Mouse (Mus musculus) neural tube, embryonic 12.5 days (tissue): ENCODE results near the gene Svop. TPM values are rescaled to one million over a fixed set of nuclear protein-coding genes. Genes with fewer than 3 reads are reported as not detected.

Source experiments
- ATAC-seq: fragments of 200-750 bp; cut with Nextera tagmentation; 2 replicates; pipeline ENCODE4 v1.8.0; 2017; ENCODE audit warnings: low read depth, mild to moderate bottlenecking, moderate TSS enrichment, moderate library complexity; ENCODE audit not compliant: low FRiP score
- H3K27ac ChIP-seq: fragments of 300-500 bp; sonication (generic); 2 replicates; pipeline ENCODE4 v1.5.1; 2016
- H3K27me3 ChIP-seq: fragments of 300-500 bp; sonication (generic); replicated peaks from 2 replicates; pipeline ENCODE4 v1.6.1; 2016; ENCODE audit warnings: mild to moderate bottlenecking
- H3K36me3 ChIP-seq: fragments of 300-500 bp; sonication (generic); 2 replicates; pipeline ENCODE4 v1.6.1; 2016; ENCODE audit warnings: mild to moderate bottlenecking
- H3K4me1 ChIP-seq: fragments of 300-500 bp; sonication (generic); 2 replicates; pipeline ENCODE4 v1.6.1; 2016
- H3K4me2 ChIP-seq: fragments of 300-500 bp; sonication (generic); replicated peaks from 2 replicates; pipeline ENCODE4 v1.6.1; 2016; ENCODE audit warnings: mild to moderate bottlenecking
- H3K4me3 ChIP-seq: fragments of 300-500 bp; sonication (generic); 2 replicates; pipeline ENCODE4 v1.5.1; 2016
- H3K9ac ChIP-seq: fragments of 300-500 bp; sonication (generic); 2 replicates; pipeline ENCODE4 v1.6.1; 2016; ENCODE audit warnings: mild to moderate bottlenecking
- H3K9me3 ChIP-seq: fragments of 300-500 bp; sonication (generic); 2 replicates; pipeline ENCODE4 v1.6.1; 2016; ENCODE audit warnings: mild to moderate bottlenecking
- WGBS: fragments of 180-500 bp; shearing (Covaris S2); methylation state at CpG from one replicate; pipeline ENCODE4 v1.1.7; 2016; 5-methylcytosine and 5-hydroxymethylcytosine counted together
- polyA plus RNA-seq: library from polyadenylated mRNA; unstranded; fragments of >200 nt; fragmentation: Nextera tagmentation; extraction: Ambion mirVana; gene quantifications from 2 replicates; pipeline ENCODE4 v1.2.1, GENCODE M21; 2016

The Svop gene
- polyA plus RNA-seq, 1 experiment from 2014 or later, result 59.8 TPM

GRCm38 (mm10) chr5:114040508-114040907 is 50.9 kb downstream of the Svop start:
- H3K9ac ChIP-seq, result no peak overlapping the region
- no peak for ATAC-seq
- H3K4me1 ChIP-seq, result no peaks in the 10 kb centered on the region; the same call in 1 of the 2 replicates
- H3K4me3 ChIP-seq, result no peak overlapping the region
- 23% methylated on average over 7 of the region's 8 CpGs for WGBS
- no peaks in the 10 kb centered on the region for H3K9me3 ChIP-seq
- H3K27ac ChIP-seq, result no peak overlapping the region
- no peaks in the 10 kb centered on the region for H3K27me3 ChIP-seq
- H3K36me3 ChIP-seq, result peaks cover 26% of the 10 kb centered on the region
- H3K4me2 ChIP-seq, result no peak overlapping the region

- no peak overlapping the region for H3K9ac ChIP-seq
- WGBS, result 51% methylated on average over 10 of the region's 10 CpGs
- no peak overlapping the region for H3K4me2 ChIP-seq
- ATAC-seq, result no peak
- no peak overlapping the region for H3K4me3 ChIP-seq
- 0 out of 2 replicates have a peak, but pooled peaks cover 3% of the 10 kb centered on the region for H3K9me3 ChIP-seq
- no peak overlapping the region for H3K27ac ChIP-seq
- peaks cover 18% of the 10 kb centered on the region for H3K36me3 ChIP-seq
- H3K4me1 ChIP-seq, result 0 out of 2 replicates have a peak, but pooled peaks cover 1% of the 10 kb centered on the region
- H3K27me3 ChIP-seq, result no peaks in the 10 kb centered on the region
These were observed 56.3 kb downstream of the Svop start for GRCm38 (mm10) chr5:114035111-114035510.

- Histone ChIP-seq H3K27ac (no peak overlapping the region), H3K36me3 (peaks cover 18% of the 10 kb centered on the region), H3K4me2 (no peak overlapping the region), H3K9me3 (0 out of 2 replicates have a peak, but pooled peaks cover 3% of the 10 kb centered on the region), H3K9ac (no peak overlapping the region), H3K4me1 (0 out of 2 replicates have a peak, but pooled peaks cover 3% of the 10 kb centered on the region), H3K27me3 (no peaks in the 10 kb centered on the region), H3K4me3 (no peak overlapping the region)
- ATAC-seq, result no peak
- WGBS, result 83% methylated on average over 7 of the region's 7 CpGs
These were observed 57.0 kb downstream of the Svop start for GRCm38 (mm10) chr5:114034393-114034792.

- Histone ChIP-seq H3K27me3 (no peaks in the 10 kb centered on the region), H3K4me1 (0 out of 2 replicates have a peak, but pooled peaks cover 3% of the 10 kb centered on the region), H3K9me3 (0 out of 2 replicates have a peak, but pooled peaks cover 3% of the 10 kb centered on the region), H3K4me3 (no peak overlapping the region), H3K36me3 (peaks cover 16% of the 10 kb centered on the region), H3K27ac (no peak overlapping the region), H3K9ac (no peak overlapping the region), H3K4me2 (no peak overlapping the region)
- ATAC-seq, result no peak
- WGBS, result 89% methylated on average over 3 of the region's 3 CpGs
These were observed 59.1 kb downstream of the Svop start for GRCm38 (mm10) chr5:114032161-114032763.

- no peak overlapping the region for H3K9ac ChIP-seq
- H3K9me3 ChIP-seq, result 0 out of 2 replicates have a peak, but pooled peaks cover 3% of the 10 kb centered on the region
- no peaks in the 10 kb centered on the region for H3K27me3 ChIP-seq
- 0 out of 2 replicates have a peak, but pooled peaks cover 3% of the 10 kb centered on the region for H3K4me1 ChIP-seq
- no peak for ATAC-seq
- H3K27ac ChIP-seq, result no peak overlapping the region
- no peak overlapping the region for H3K4me3 ChIP-seq
- WGBS, result 96% methylated on average over 12 of the region's 12 CpGs
- H3K36me3 ChIP-seq, result peaks cover 16% of the 10 kb centered on the region
- no peak overlapping the region for H3K4me2 ChIP-seq
These were observed 60.7 kb downstream of the Svop start for GRCm38 (mm10) chr5:114030652-114031051.

GRCm38 (mm10) chr5:114028111-114028510 is 63.3 kb downstream of the Svop start:
- peaks cover 8% of the 10 kb centered on the region; the same call in 1 of the 2 replicates for H3K36me3 ChIP-seq
- ATAC-seq, result no peak
- H3K4me1 ChIP-seq, result peaks cover 12% of the 10 kb centered on the region; the same call in 1 of the 2 replicates
- H3K9ac ChIP-seq, result no peak overlapping the region
- WGBS, result 88% methylated on average over 12 of the region's 12 CpGs
- no peaks in the 10 kb centered on the region for H3K27me3 ChIP-seq
- no peak overlapping the region for H3K27ac ChIP-seq
- no peak overlapping the region for H3K4me3 ChIP-seq
- no peak overlapping the region for H3K4me2 ChIP-seq
- H3K9me3 ChIP-seq, result 0 out of 2 replicates have a peak, but pooled peaks cover 3% of the 10 kb centered on the region

- Histone ChIP-seq H3K4me3 (no peak overlapping the region), H3K4me1 (peaks cover 12% of the 10 kb centered on the region; the same call in 1 of the 2 replicates), H3K4me2 (no peak overlapping the region), H3K27me3 (no peaks in the 10 kb centered on the region), H3K27ac (no peak overlapping the region), H3K9me3 (0 out of 2 replicates have a peak, but pooled peaks cover 3% of the 10 kb centered on the region), H3K36me3 (peaks cover 6% of the 10 kb centered on the region; the same call in 1 of the 2 replicates), H3K9ac (no peak overlapping the region)
- no peak for ATAC-seq
- 89% methylated on average over 12 of the region's 12 CpGs for WGBS
These were observed 64.0 kb downstream of the Svop start for GRCm38 (mm10) chr5:114027217-114027944.

GRCm38 (mm10) chr5:114024885-114025284 is 66.5 kb downstream of the Svop start:
- 12% methylated on average over 10 of the region's 10 CpGs for WGBS
- Histone ChIP-seq H3K36me3 (0 out of 2 replicates have a peak, but pooled peaks cover 3% of the 10 kb centered on the region), H3K4me2 (peak overlapping the region; percentile 35), H3K27ac (no peak overlapping the region), H3K9ac (no peak overlapping the region), H3K4me3 (no peak overlapping the region), H3K27me3 (no peaks in the 10 kb centered on the region), H3K4me1 (peaks cover 8% of the 10 kb centered on the region; the same call in 1 of the 2 replicates), H3K9me3 (no peaks in the 10 kb centered on the region)
- ATAC-seq, result no peak

GRCm38 (mm10) chr5:114024390-114024789 is 67.0 kb downstream of the Svop start:
- peak overlapping the region; percentile 35 for H3K4me2 ChIP-seq
- WGBS, result 73% methylated on average over 6 of the region's 6 CpGs
- H3K36me3 ChIP-seq, result 0 out of 2 replicates have a peak, but pooled peaks cover 3% of the 10 kb centered on the region
- no peak overlapping the region for H3K27ac ChIP-seq
- H3K27me3 ChIP-seq, result no peaks in the 10 kb centered on the region
- no peak overlapping the region for H3K4me3 ChIP-seq
- no peak overlapping the region for H3K9ac ChIP-seq
- H3K9me3 ChIP-seq, result no peaks in the 10 kb centered on the region
- H3K4me1 ChIP-seq, result peaks cover 8% of the 10 kb centered on the region; the same call in 1 of the 2 replicates
- no peak for ATAC-seq

- ATAC-seq, result no peak
- Histone ChIP-seq H3K27ac (no peak overlapping the region), H3K4me3 (no peak overlapping the region), H3K27me3 (no peaks in the 10 kb centered on the region), H3K9me3 (no peaks in the 10 kb centered on the region), H3K4me2 (no peak overlapping the region), H3K4me1 (no peaks in the 10 kb centered on the region), H3K36me3 (no peaks in the 10 kb centered on the region), H3K9ac (no peak overlapping the region)
- 66% methylated on average over 7 of the region's 7 CpGs for WGBS
These were observed 76.2 kb downstream of the Svop start for GRCm38 (mm10) chr5:114015121-114015520.

GRCm38 (mm10) chr5:114009049-114009448 is 82.3 kb downstream of the Svop start:
- Histone ChIP-seq H3K9me3 (no peaks in the 10 kb centered on the region), H3K27me3 (no peaks in the 10 kb centered on the region), H3K4me3 (no peak overlapping the region), H3K36me3 (no peaks in the 10 kb centered on the region), H3K4me1 (no peaks in the 10 kb centered on the region), H3K9ac (no peak overlapping the region), H3K27ac (no peak overlapping the region), H3K4me2 (no peak overlapping the region)
- no peak for ATAC-seq
- WGBS, result 64% methylated on average over 4 of the region's 4 CpGs

GRCm38 (mm10) chr5:114007753-114008453 is 83.5 kb downstream of the Svop start:
- 78% methylated on average over 12 of the region's 12 CpGs for WGBS
- Histone ChIP-seq H3K4me2 (no peak overlapping the region), H3K27ac (no peak overlapping the region), H3K36me3 (no peaks in the 10 kb centered on the region), H3K4me3 (no peak overlapping the region), H3K4me1 (no peaks in the 10 kb centered on the region), H3K9ac (no peak overlapping the region), H3K9me3 (no peaks in the 10 kb centered on the region), H3K27me3 (no peaks in the 10 kb centered on the region)
- no peak for ATAC-seq
